Mouse (Mus musculus): ENCODE measurements around the gene Limch1.

The Limch1 gene

GRCm38 (mm10) chr5:66881901-66882341, 136.3 kb downstream of the Limch1 start:
- DNase-seq (ENCODE audit: low spot score), result no peak

- DNase-seq (ENCODE audit: low spot score), result no peak
Measured at GRCm38 (mm10) chr5:66882718-66883117, 137.1 kb downstream of the Limch1 start.

- no peak for DNase-seq (ENCODE audit: low spot score)
Measured at GRCm38 (mm10) chr5:66884505-66884904, 138.9 kb downstream of the Limch1 start.

- no peak for DNase-seq (ENCODE audit: low spot score)
Measured at GRCm38 (mm10) chr5:66886410-66887120, 140.9 kb downstream of the Limch1 start.

GRCm38 (mm10) chr5:66888061-66888460, 142.4 kb downstream of the Limch1 start:
- no peak for DNase-seq (ENCODE audit: low spot score)

GRCm38 (mm10) chr5:66889337-66889736, 143.7 kb downstream of the Limch1 start:
- peak; percentile 23 for DNase-seq (ENCODE audit: low spot score)

GRCm38 (mm10) chr5:66895440-66896120, 150.0 kb downstream of the Limch1 start:
- no peak for DNase-seq (ENCODE audit: low spot score)

GRCm38 (mm10) chr5:66897584-66897983, 152.0 kb downstream of the Limch1 start:
- DNase-seq (ENCODE audit: low spot score), result no peak

- no peak for DNase-seq (ENCODE audit: low spot score)
Measured at GRCm38 (mm10) chr5:66898252-66898651, 152.6 kb downstream of the Limch1 start.

- no peak for DNase-seq (ENCODE audit: low spot score)
Measured at GRCm38 (mm10) chr5:66898811-66899430, 153.3 kb downstream of the Limch1 start.

- DNase-seq (ENCODE audit: low spot score), result no peak
Measured at GRCm38 (mm10) chr5:66901116-66901515, 155.5 kb downstream of the Limch1 start.

GRCm38 (mm10) chr5:66904835-66905234, 159.2 kb downstream of the Limch1 start:
- DNase-seq (ENCODE audit: low spot score), result no peak

GRCm38 (mm10) chr5:66908883-66909282, 163.3 kb downstream of the Limch1 start:
- no peak for DNase-seq (ENCODE audit: low spot score)

GRCm38 (mm10) chr5:66909962-66910361, 164.3 kb downstream of the Limch1 start:
- DNase-seq (ENCODE audit: low spot score), result no peak

GRCm38 (mm10) chr5:66910610-66911009, 165.0 kb downstream of the Limch1 start:
- no peak for DNase-seq (ENCODE audit: low spot score)

- DNase-seq (ENCODE audit: low spot score), result no peak
Measured at GRCm38 (mm10) chr5:66911068-66911467, 165.4 kb downstream of the Limch1 start.

GRCm38 (mm10) chr5:66913791-66914190, 168.2 kb downstream of the Limch1 start:
- no peak for DNase-seq (ENCODE audit: low spot score)

GRCm38 (mm10) chr5:66917353-66918315, 172.0 kb downstream of the Limch1 start:
- no peak for DNase-seq (ENCODE audit: low spot score)

- no peak for DNase-seq (ENCODE audit: low spot score)
Measured at GRCm38 (mm10) chr5:66918316-66919305, 173.0 kb downstream of the Limch1 start.

GRCm38 (mm10) chr5:66922582-66922981, 177.0 kb downstream of the Limch1 start:
- DNase-seq (ENCODE audit: low spot score), result no peak

GRCm38 (mm10) chr5:66929291-66929690, 183.7 kb downstream of the Limch1 start:
- DNase-seq (ENCODE audit: low spot score), result no peak
